Mouse (Mus musculus): ENCODE measurements around the gene Alox12e. TPM values are rescaled to one million over a fixed set of nuclear protein-coding genes. Genes with fewer than 3 reads are reported as not detected.
A peak's percentile ranks its signal among the peaks of the same experiment; 100 is the strongest.

Gene Alox12e
- polyA plus RNA-seq, 1 experiment, result not detected

- no peaks in the 10 kb centered on the region for H3K36me3 ChIP-seq (ENCODE audit: control insufficient read depth, insufficient read depth, low read length)
- DNase-seq, result no peak
- H3K4me1 ChIP-seq (ENCODE audit: control insufficient read depth, insufficient read depth, low read length), result no peaks in the 10 kb centered on the region
- H3K27me3 ChIP-seq (replicated peaks; ENCODE audit: control insufficient read depth, insufficient read depth, low read length), result no peaks in the 10 kb centered on the region
- no peak overlapping the region for H3K4me3 ChIP-seq (ENCODE audit: insufficient read depth, low read depth, low read length)
- H3K27ac ChIP-seq (ENCODE audit: insufficient read depth, low read depth, low read length), result no peak overlapping the region
- no peak for TF ChIP-seq POLR2A (IDR thresholded peaks at IDR 0.05; ENCODE audit: low read depth, low read length)
- TF ChIP-seq CTCF (conservative IDR thresholded peaks at IDR 0.05; ENCODE audit: insufficient read depth, insufficient read length, low read depth, low read length), result no peak
- 83% methylated on average over 7 of the region's 7 CpGs for WGBS
Measured at GRCm38 (mm10) chr11:70271641-70272040, 50.8 kb downstream of the Alox12e start.

- no peak overlapping the region for H3K4me3 ChIP-seq (ENCODE audit: insufficient read depth, low read depth, low read length)
- H3K27me3 ChIP-seq (replicated peaks; ENCODE audit: control insufficient read depth, insufficient read depth, low read length), result no peaks in the 10 kb centered on the region
- TF ChIP-seq POLR2A (IDR thresholded peaks at IDR 0.05; ENCODE audit: low read depth, low read length) (no peak), CTCF (conservative IDR thresholded peaks at IDR 0.05; ENCODE audit: insufficient read depth, insufficient read length, low read depth, low read length) (no peak)
- no peaks in the 10 kb centered on the region for H3K4me1 ChIP-seq (ENCODE audit: control insufficient read depth, insufficient read depth, low read length)
- H3K27ac ChIP-seq (ENCODE audit: insufficient read depth, low read depth, low read length), result no peak overlapping the region
- 75% methylated on average over 1 of the region's 1 CpGs for WGBS
- DNase-seq, result peak; percentile 39
- no peaks in the 10 kb centered on the region for H3K36me3 ChIP-seq (ENCODE audit: control insufficient read depth, insufficient read depth, low read length)
Measured at GRCm38 (mm10) chr11:70266405-70266804, 56.0 kb downstream of the Alox12e start.

GRCm38 (mm10) chr11:70265819-70266218 lies 56.6 kb downstream of the Alox12e start:
- H3K4me3 ChIP-seq (ENCODE audit: insufficient read depth, low read depth, low read length), result no peak overlapping the region
- WGBS, result 68% methylated on average over 4 of the region's 4 CpGs
- H3K27ac ChIP-seq (ENCODE audit: insufficient read depth, low read depth, low read length), result no peak overlapping the region
- TF ChIP-seq POLR2A (IDR thresholded peaks at IDR 0.05; ENCODE audit: low read depth, low read length), result no peak
- TF ChIP-seq CTCF (conservative IDR thresholded peaks at IDR 0.05; ENCODE audit: insufficient read depth, insufficient read length, low read depth, low read length), result no peak
- H3K27me3 ChIP-seq (replicated peaks; ENCODE audit: control insufficient read depth, insufficient read depth, low read length), result no peaks in the 10 kb centered on the region
- no peak for DNase-seq
- H3K4me1 ChIP-seq (ENCODE audit: control insufficient read depth, insufficient read depth, low read length), result no peaks in the 10 kb centered on the region
- H3K36me3 ChIP-seq (ENCODE audit: control insufficient read depth, insufficient read depth, low read length), result no peaks in the 10 kb centered on the region

Other genes starting within 250 kb of the Alox12e start
- 0.27 and 0.41 TPM in 2 replicates for gene Asgr2, start 230.0 kb downstream of the Alox12e start, polyA plus RNA-seq (2012; rRNA removed)
- 5.0 and 6.2 TPM in 2 replicates for gene Mgl2, start 192.3 kb downstream of the Alox12e start, polyA plus RNA-seq (2012; rRNA removed)
- 3.1 and 4.0 TPM in 2 replicates for gene Clec10a, start 166.4 kb downstream of the Alox12e start, polyA plus RNA-seq (2012; rRNA removed)
- 36.4 and 56.5 TPM in 2 replicates for gene Slc16a11, start 109.9 kb downstream of the Alox12e start, polyA plus RNA-seq (2012; rRNA removed)
- 44.0 and 48.8 TPM in 2 replicates for gene Slc16a13, start 101.6 kb downstream of the Alox12e start, polyA plus RNA-seq (2012; rRNA removed)
- gene Bcl6b, start 92.8 kb downstream of the Alox12e start, polyA plus RNA-seq (2012; rRNA removed), result 7.9 and 8.8 TPM in 2 replicates
- 73.6 and 78.9 TPM in 2 replicates for gene 0610010K14Rik, start 84.7 kb downstream of the Alox12e start, polyA plus RNA-seq (2012; rRNA removed)
- 13.9 and 15.8 TPM in 2 replicates for gene Gm21988, start 82.8 kb downstream of the Alox12e start, polyA plus RNA-seq (2012; rRNA removed)
- gene Rnasek, start 82.8 kb downstream of the Alox12e start, polyA plus RNA-seq (2012; rRNA removed), result 457 and 485 TPM in 2 replicates
- 5.8 and 6.0 TPM in 2 replicates for gene Alox12, start 67.3 kb downstream of the Alox12e start, polyA plus RNA-seq (2012; rRNA removed)
- 0.16 and 0.72 TPM in 2 replicates for gene Alox15, start 29.4 kb upstream of the Alox12e start, polyA plus RNA-seq (2012; rRNA removed)
- 12.4 and 12.9 TPM in 2 replicates for gene Pelp1, start 87.4 kb upstream of the Alox12e start, polyA plus RNA-seq (2012; rRNA removed)
- 30.2 and 33.7 TPM in 2 replicates for gene Arrb2, start 110.0 kb upstream of the Alox12e start, polyA plus RNA-seq (2012; rRNA removed)
- gene Med11, start 129.3 kb upstream of the Alox12e start, polyA plus RNA-seq (2012; rRNA removed), result 27.0 and 27.9 TPM in 2 replicates
- 11.6 and 12.4 TPM in 2 replicates for gene Zmynd15, start 136.8 kb upstream of the Alox12e start, polyA plus RNA-seq (2012; rRNA removed)
- gene Cxcl16, start 137.4 kb upstream of the Alox12e start, polyA plus RNA-seq (2012; rRNA removed), result 99.3 and 103 TPM in 2 replicates
- gene Tm4sf5, start 182.6 kb upstream of the Alox12e start, polyA plus RNA-seq (2012; rRNA removed), result 0.31 TPM in 1 of 2 replicates, not detected in the other
- gene Vmo1, start 192.0 kb upstream of the Alox12e start, polyA plus RNA-seq (2012; rRNA removed), result 0.15 TPM in 1 of 2 replicates, not detected in the other
- 2.8 and 3.3 TPM in 2 replicates for gene Gltpd2, start 196.6 kb upstream of the Alox12e start, polyA plus RNA-seq (2012; rRNA removed)
- 335 and 398 TPM in 2 replicates for gene Psmb6, start 202.7 kb upstream of the Alox12e start, polyA plus RNA-seq (2012; rRNA removed)
- gene Gm40193, start 210.3 kb upstream of the Alox12e start, polyA plus RNA-seq (2012; rRNA removed), result not detected in 2 replicates
- gene Pld2, start 217.4 kb upstream of the Alox12e start, polyA plus RNA-seq (2012; rRNA removed), result 16.6 and 18.0 TPM in 2 replicates
- gene Mink1, start 240.3 kb upstream of the Alox12e start, polyA plus RNA-seq (2012; rRNA removed), result 73.1 and 91.8 TPM in 2 replicates